Mouse (Mus musculus) heart, embryonic 13.5 days (tissue): ENCODE measurements at regions not wholly inside any gene's neighbourhood (a gene's known extent, or its start where the extent isn't known, plus 50 kb on each side); places are given as distances from the start of the nearest gene placed in this dataset.

Source experiments
- ATAC-seq: fragments of 200-750 bp; cut with Nextera tagmentation; 2 replicates; pipeline ENCODE4 v1.8.0; 2017; ENCODE audit warnings: moderate TSS enrichment; ENCODE audit not compliant: insufficient number of reproducible peaks, low FRiP score, low TSS enrichment; ENCODE audit errors: extremely low read depth
- H3K27ac ChIP-seq: fragments of 300-500 bp; sonication (generic); replicated peaks from 2 replicates; pipeline ENCODE4 v1.5.1; 2015; ENCODE audit warnings: moderate library complexity, mild to moderate bottlenecking, inconsistent platforms
- H3K27me3 ChIP-seq: fragments of 300-500 bp; sonication (generic); replicated peaks from 2 replicates; pipeline ENCODE4 v1.6.1; 2015; ENCODE audit warnings: mild to moderate bottlenecking, inconsistent platforms
- H3K36me3 ChIP-seq: fragments of 300-500 bp; sonication (generic); 2 replicates; pipeline ENCODE4 v1.6.1; 2015; ENCODE audit warnings: mild to moderate bottlenecking, inconsistent platforms
- H3K4me1 ChIP-seq: fragments of 300-500 bp; sonication (generic); 2 replicates; pipeline ENCODE4 v1.6.1; 2015; ENCODE audit warnings: inconsistent platforms
- H3K4me2 ChIP-seq: fragments of 300-500 bp; sonication (generic); 2 replicates; pipeline ENCODE4 v1.6.1; 2015; ENCODE audit warnings: inconsistent platforms, mild to moderate bottlenecking, moderate library complexity
- H3K4me3 ChIP-seq: fragments of 300-500 bp; sonication (generic); 2 replicates; pipeline ENCODE4 v1.5.1; 2015; ENCODE audit warnings: moderate library complexity, mild to moderate bottlenecking, inconsistent platforms
- H3K9ac ChIP-seq: fragments of 300-500 bp; sonication (generic); 2 replicates; pipeline ENCODE4 v1.6.1; 2015; ENCODE audit warnings: inconsistent platforms, mild to moderate bottlenecking, moderate library complexity
- H3K9me3 ChIP-seq: fragments of 300-500 bp; sonication (generic); 2 replicates; pipeline ENCODE4 v1.6.1; 2016; ENCODE audit warnings: inconsistent platforms
- WGBS: fragments of 180-500 bp; shearing (Covaris S2); methylation state at CpG from one replicate; pipeline ENCODE4 v1.1.7; 2015; ENCODE audit warnings: mixed read lengths; 5-methylcytosine and 5-hydroxymethylcytosine counted together

DNA sequence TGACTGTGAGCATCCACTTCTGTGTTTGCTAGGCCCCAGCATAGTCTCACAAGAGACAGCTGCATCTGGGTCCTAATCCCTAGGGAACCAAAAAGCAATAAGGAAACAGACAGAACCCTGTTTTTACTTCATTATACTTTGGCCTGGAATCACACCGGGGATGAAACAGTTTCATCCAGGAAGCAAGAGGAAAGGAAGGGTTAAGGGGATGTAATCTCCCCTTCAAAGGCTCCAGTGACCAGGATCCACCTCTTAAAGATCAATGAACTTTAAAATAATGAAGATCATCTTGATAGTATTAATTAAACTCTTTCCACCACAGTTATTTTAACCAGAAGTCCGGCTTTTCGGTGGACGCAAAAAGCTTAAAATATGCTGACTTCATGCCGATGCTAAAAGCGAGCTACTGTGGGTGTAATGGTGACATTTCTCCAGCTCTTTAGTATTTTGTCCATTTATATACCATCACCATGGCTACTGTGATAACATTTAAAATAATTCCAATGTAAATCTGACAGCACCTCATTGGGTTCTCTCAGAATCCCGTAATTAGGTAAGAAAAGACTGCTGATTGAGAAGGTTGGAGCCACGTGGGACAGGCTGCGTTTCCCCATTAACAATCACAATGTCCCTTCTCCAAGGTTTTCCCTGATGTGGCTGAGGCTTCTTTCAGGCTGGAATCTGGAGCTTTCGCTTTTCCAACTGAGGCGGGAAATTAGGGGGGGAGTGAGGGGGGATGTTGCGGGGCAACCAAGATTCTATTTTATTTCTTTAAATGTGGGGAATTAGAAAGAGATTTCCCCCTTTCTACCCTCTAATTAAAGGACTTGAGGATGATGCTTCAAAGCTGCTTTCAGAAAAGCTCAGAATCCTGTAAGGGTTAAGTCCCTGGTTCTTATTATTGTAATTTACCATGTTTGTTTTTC is 560.0 kb upstream of the Pdzrn3 start:
- Histone ChIP-seq H3K4me3 (no peak overlapping the region), H3K4me1 (no peaks in the 10 kb centered on the region), H3K9ac (no peak overlapping the region), H3K9me3 (no peaks in the 10 kb centered on the region), H3K27ac (no peak overlapping the region), H3K36me3 (no peaks in the 10 kb centered on the region), H3K4me2 (no peak overlapping the region), H3K27me3 (no peaks in the 10 kb centered on the region)
- ATAC-seq: no peak
- WGBS: 69% methylated on average over 12 of the region's 12 CpGs

- Histone ChIP-seq H3K36me3 (no peaks in the 10 kb centered on the region), H3K4me3 (no peak overlapping the region), H3K9me3 (no peaks in the 10 kb centered on the region), H3K27me3 (no peaks in the 10 kb centered on the region), H3K9ac (no peak overlapping the region), H3K4me2 (no peak overlapping the region), H3K4me1 (no peaks in the 10 kb centered on the region), H3K27ac (no peak overlapping the region)
- ATAC-seq: no peak
- 88% methylated on average over 5 of the region's 5 CpGs for WGBS
Observed at GRCm38 (mm10) chr6:101931768-101932167, 554.1 kb upstream of the Pdzrn3 start.

- Histone ChIP-seq H3K9ac (no peak overlapping the region), H3K4me2 (no peak overlapping the region), H3K27me3 (no peaks in the 10 kb centered on the region), H3K36me3 (no peaks in the 10 kb centered on the region), H3K27ac (no peak overlapping the region), H3K4me1 (no peaks in the 10 kb centered on the region), H3K9me3 (no peaks in the 10 kb centered on the region), H3K4me3 (no peak overlapping the region)
- ATAC-seq: no peak
- WGBS: 64% methylated on average over 4 of the region's 4 CpGs
Observed at GRCm38 (mm10) chr6:101921686-101922085, 544.0 kb upstream of the Pdzrn3 start.

- Histone ChIP-seq H3K4me3 (no peak overlapping the region), H3K4me1 (no peaks in the 10 kb centered on the region), H3K27me3 (no peaks in the 10 kb centered on the region), H3K27ac (no peak overlapping the region), H3K4me2 (no peak overlapping the region), H3K9ac (no peak overlapping the region), H3K36me3 (no peaks in the 10 kb centered on the region), H3K9me3 (no peaks in the 10 kb centered on the region)
- no peak for ATAC-seq
Observed at GRCm38 (mm10) chr6:101921186-101921585, 543.5 kb upstream of the Pdzrn3 start.

DNA sequence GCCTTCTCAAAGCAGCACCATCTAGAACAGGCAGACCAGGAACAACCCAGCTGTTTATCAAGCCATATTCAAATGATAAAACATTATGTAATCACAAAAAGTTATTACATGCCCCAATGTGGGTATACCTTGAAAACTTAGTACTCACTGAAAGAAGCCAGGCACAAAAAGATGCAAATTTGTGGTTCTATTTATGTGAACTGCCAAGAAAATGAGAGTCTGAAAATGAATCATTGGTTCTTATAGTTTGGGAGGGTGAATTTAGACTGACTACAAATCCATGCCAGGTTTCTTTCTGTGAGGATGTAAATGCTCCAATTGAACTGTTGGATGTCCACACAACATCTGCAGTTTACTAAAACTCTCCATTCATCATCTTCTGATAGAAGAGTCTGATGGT is 541.2 kb upstream of the Pdzrn3 start:
- Histone ChIP-seq H3K27ac (no peak overlapping the region), H3K4me1 (no peaks in the 10 kb centered on the region), H3K9me3 (no peaks in the 10 kb centered on the region), H3K4me3 (no peak overlapping the region), H3K4me2 (no peak overlapping the region), H3K9ac (no peak overlapping the region), H3K36me3 (no peaks in the 10 kb centered on the region), H3K27me3 (no peaks in the 10 kb centered on the region)
- no peak for ATAC-seq

DNA sequence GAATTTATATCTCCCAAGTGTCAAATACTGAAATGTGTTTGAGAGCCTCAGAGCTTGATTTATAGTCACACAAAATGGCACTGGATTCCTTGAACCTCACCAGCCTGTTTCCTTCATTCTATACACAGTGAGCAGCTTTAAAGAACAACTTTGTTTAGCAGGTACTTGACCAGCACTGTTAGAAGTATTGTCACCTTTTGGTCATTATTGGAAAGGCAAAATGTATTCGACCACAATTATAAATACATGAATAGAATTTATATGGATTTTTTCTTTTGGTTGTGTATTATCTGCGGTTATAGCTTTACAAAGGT is 527.3 kb upstream of the Pdzrn3 start:
- no peaks in the 10 kb centered on the region for H3K9me3 ChIP-seq
- no peaks in the 10 kb centered on the region for H3K4me1 ChIP-seq
- H3K4me3 ChIP-seq: no peak overlapping the region
- WGBS: 69% methylated on average over 2 of the region's 2 CpGs
- no peaks in the 10 kb centered on the region for H3K27me3 ChIP-seq
- ATAC-seq: no peak
- H3K36me3 ChIP-seq: no peaks in the 10 kb centered on the region
- H3K27ac ChIP-seq: no peak overlapping the region
- H3K9ac ChIP-seq: no peak overlapping the region
- no peak overlapping the region for H3K4me2 ChIP-seq

DNA sequence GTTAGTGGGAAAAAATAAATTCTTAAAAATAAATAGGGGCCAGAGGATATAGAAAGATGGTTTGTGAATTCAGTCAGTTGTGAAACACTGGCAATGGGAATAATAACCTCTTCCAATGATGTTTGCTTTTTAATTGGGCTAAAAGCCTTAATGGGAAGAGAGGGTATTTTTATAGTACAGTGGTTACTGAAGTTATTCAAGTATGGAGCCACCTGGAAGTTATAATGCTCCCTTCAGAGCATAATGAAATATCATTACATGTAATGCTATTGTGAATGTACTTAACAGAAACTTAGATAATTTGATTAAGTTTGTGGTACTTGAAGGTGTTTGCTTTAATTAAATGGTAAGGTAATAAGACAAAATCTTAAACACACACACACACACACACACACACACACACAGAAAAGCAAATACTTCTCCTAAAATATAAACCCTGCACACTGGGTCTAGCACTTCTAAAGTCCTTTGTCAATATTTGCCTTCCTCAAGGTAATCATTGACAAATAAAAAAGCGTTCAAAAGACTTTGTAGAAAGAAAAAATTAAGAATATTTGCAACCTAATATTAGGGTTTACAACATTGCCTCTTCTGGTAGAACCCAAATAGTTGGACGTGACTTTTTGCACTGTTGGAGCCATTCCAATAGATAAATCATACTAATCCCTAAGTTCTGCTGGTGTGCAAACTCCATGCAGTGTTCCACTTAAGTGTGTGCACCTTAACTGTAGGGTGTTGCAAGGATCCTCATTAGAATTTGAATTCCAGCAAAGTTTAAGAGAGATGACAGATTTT is 526.7 kb upstream of the Pdzrn3 start:
- H3K4me1 ChIP-seq: no peaks in the 10 kb centered on the region
- H3K9ac ChIP-seq: no peak overlapping the region
- H3K9me3 ChIP-seq: no peaks in the 10 kb centered on the region
- no peak overlapping the region for H3K27ac ChIP-seq
- H3K4me3 ChIP-seq: no peak overlapping the region
- no peak overlapping the region for H3K4me2 ChIP-seq
- H3K36me3 ChIP-seq: no peaks in the 10 kb centered on the region
- 55% methylated on average over 2 of the region's 2 CpGs for WGBS
- ATAC-seq: no peak
- H3K27me3 ChIP-seq: no peaks in the 10 kb centered on the region

DNA sequence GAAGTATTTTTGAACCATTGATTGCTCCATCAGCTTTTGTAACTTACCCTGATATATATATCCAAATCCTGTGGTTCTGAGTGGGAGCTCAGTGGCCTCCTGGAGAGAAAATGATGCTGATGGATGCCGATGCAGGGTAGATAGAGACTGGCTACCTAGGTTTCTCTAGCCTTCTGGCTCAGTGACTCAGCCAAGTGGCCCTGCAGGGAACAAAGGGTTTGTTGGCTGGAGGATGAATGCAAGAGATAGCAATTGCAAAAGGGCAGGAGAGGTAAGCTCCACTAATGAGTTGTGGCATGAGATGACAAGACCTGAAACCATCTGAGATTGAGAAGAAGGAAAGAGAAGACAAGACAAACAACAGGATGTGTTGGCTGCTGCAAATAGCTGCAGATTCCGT is 524.6 kb upstream of the Pdzrn3 start:
- WGBS: 51% methylated on average over 2 of the region's 2 CpGs
- Histone ChIP-seq H3K4me2 (no peak overlapping the region), H3K9ac (no peak overlapping the region), H3K36me3 (no peaks in the 10 kb centered on the region), H3K27me3 (no peaks in the 10 kb centered on the region), H3K9me3 (no peaks in the 10 kb centered on the region), H3K4me3 (no peak overlapping the region), H3K27ac (no peak overlapping the region), H3K4me1 (peaks cover 12% of the 10 kb centered on the region)
- ATAC-seq: no peak

DNA sequence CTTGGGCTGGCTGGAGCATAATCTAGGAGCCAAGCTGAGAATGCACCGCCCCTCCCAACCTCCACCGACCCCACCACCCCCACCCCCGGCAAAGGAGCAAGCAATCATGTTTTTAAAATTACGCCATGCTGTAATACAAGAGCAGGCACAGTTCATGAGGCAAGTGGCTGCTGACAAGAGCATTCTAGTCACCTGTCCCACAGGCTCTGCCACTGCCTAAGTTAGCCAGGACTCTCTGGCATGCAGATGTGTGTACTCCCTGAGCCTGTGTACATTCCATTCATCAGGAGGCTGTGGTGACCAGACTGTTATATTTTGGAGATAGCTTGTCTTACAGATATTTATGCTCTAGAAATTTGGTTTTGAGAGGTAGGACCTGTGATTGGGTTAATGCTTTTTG is 520.8 kb upstream of the Pdzrn3 start:
- peak; percentile 66; the same call in 1 of the 2 replicates for ATAC-seq
- 37% methylated on average over 4 of the region's 4 CpGs for WGBS
- peak overlapping the region; percentile 70 for H3K27ac ChIP-seq
- H3K27me3 ChIP-seq: no peaks in the 10 kb centered on the region
- H3K9me3 ChIP-seq: no peaks in the 10 kb centered on the region
- no peaks in the 10 kb centered on the region for H3K36me3 ChIP-seq
- H3K4me2 ChIP-seq: no peak overlapping the region
- no peak overlapping the region for H3K9ac ChIP-seq
- H3K4me3 ChIP-seq: no peak overlapping the region
- peaks cover 12% of the 10 kb centered on the region for H3K4me1 ChIP-seq

- ATAC-seq: no peak
- H3K9me3 ChIP-seq: no peaks in the 10 kb centered on the region
- H3K9ac ChIP-seq: no peak overlapping the region
- H3K4me3 ChIP-seq: no peak overlapping the region
- H3K36me3 ChIP-seq: no peaks in the 10 kb centered on the region
- no peak overlapping the region for H3K27ac ChIP-seq
- H3K4me1 ChIP-seq: no peaks in the 10 kb centered on the region
- no peaks in the 10 kb centered on the region for H3K27me3 ChIP-seq
- no peak overlapping the region for H3K4me2 ChIP-seq
Observed at GRCm38 (mm10) chr6:101890655-101891054, 513.0 kb upstream of the Pdzrn3 start.

DNA sequence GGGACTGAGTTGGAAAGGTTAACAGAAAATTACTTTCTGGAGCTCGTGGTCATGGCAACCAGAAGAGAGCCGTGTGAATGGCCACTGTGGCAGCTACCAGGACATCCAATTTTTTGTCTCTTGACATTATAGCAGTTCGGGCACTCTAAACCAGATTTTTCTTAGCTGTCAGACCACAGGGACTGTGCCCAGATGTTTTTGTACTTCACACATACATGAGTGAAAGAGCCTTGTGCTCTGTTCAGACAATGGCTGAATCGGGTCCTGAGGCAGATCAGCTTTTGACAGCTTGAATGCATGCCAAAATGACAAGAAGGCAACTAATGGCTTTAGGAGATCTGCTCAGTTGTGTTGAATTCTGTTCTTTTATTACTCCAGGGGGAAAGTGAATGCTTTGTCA is 505.2 kb upstream of the Pdzrn3 start:
- H3K9ac ChIP-seq: no peak overlapping the region
- no peak for ATAC-seq
- 41% methylated on average over 4 of the region's 4 CpGs for WGBS
- H3K27me3 ChIP-seq: no peaks in the 10 kb centered on the region
- no peak overlapping the region for H3K4me3 ChIP-seq
- H3K36me3 ChIP-seq: no peaks in the 10 kb centered on the region
- H3K4me2 ChIP-seq: no peak overlapping the region
- H3K9me3 ChIP-seq: no peaks in the 10 kb centered on the region
- peaks cover 15% of the 10 kb centered on the region; the same call in 1 of the 2 replicates for H3K4me1 ChIP-seq
- H3K27ac ChIP-seq: no peak overlapping the region

DNA sequence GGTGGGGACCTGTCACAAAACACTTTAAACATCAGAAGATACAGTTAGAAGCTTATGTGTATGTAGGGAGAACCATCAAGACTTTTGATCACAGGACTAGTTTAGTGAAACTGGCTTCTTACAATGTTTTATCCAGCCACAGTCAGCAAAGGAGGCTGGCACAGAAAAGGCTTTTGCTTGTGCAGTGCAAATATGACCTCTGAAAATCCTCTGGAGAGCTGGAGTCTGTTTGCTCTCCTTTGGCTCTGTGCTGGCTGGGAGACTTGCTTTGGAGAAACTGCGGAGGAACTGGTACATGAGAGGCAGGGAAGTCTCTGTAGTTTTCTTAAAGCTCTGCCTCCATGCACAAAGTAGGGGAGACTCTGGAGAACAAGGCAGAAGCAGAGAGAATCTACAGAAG is 497.2 kb upstream of the Pdzrn3 start:
- H3K27me3 ChIP-seq: no peaks in the 10 kb centered on the region
- no peak overlapping the region for H3K27ac ChIP-seq
- ATAC-seq: no peak
- H3K4me2 ChIP-seq: no peak overlapping the region
- H3K36me3 ChIP-seq: no peaks in the 10 kb centered on the region
- H3K4me3 ChIP-seq: no peak overlapping the region
- no peaks in the 10 kb centered on the region for H3K9me3 ChIP-seq
- H3K4me1 ChIP-seq: no peaks in the 10 kb centered on the region
- H3K9ac ChIP-seq: no peak overlapping the region
- 58% methylated on average over 1 of the region's 1 CpGs for WGBS
